Mouse (Mus musculus) myocyte (in vitro differentiated cells): ENCODE data around the gene Gal.

Experiments used
- E2F4 ChIP-seq: IDR thresholded peaks from one replicate; pipeline ENCODE4 v1.6.1; 2011; ENCODE audit warnings: mild to moderate bottlenecking, control low read depth, moderate library complexity; ENCODE audit not compliant: insufficient read depth
- MAX ChIP-seq: IDR thresholded peaks from one replicate; pipeline ENCODE4 v1.6.1; 2011; ENCODE audit warnings: low read depth, mild to moderate bottlenecking, control low read depth
- MYOG ChIP-seq, 3 experiments: IDR thresholded peaks; one replicate each; pipeline ENCODE4 v1.6.1; 2011; ENCODE audit warnings: control low read depth in 2 of 3, low read depth in 2 of 3, mild to moderate bottlenecking in 2 of 3; ENCODE audit not compliant: insufficient read length in 2 of 3, control insufficient read depth in 1 of 3, insufficient read depth in 1 of 3
- POLR2A ChIP-seq: IDR thresholded peaks from one replicate; pipeline ENCODE4 v1.6.1; 2011; ENCODE audit warnings: low read depth, mild to moderate bottlenecking, control low read depth, moderate library complexity; ENCODE audit not compliant: insufficient read length
- POLR2AphosphoS2 ChIP-seq: IDR thresholded peaks from one replicate; pipeline ENCODE4 v1.6.1; 2011; ENCODE audit warnings: low read depth, control low read depth; ENCODE audit not compliant: insufficient read length
- USF1 ChIP-seq: IDR thresholded peaks from one replicate; pipeline ENCODE4 v1.6.1; 2011; ENCODE audit warnings: low read depth, mild to moderate bottlenecking, control low read depth, moderate library complexity

DNA sequence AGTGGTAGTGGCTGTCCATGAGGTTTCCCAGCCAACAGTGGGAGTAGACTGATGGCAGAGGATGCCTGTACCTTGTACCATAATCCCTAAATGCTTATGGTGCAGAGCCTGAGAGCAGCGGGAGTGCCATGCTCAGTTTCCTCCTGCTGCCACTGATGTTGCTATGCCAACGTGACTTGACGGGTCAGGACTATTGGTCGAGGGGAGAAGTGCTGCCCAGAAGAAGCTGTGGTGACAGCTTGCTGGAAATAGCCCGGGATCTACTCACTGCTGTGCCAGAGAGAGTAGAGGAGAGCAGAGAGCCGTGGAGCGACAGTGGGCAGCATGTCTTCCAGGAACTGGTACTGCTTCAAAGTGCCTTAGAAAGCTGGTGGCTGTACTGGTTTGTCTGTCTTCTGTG, 12.4 kb downstream of the Gal start:
- TF ChIP-seq USF1 (no peak), POLR2A (no peak), POLR2AphosphoS2 (no peak), E2F4 (no peak), MAX (no peak), MYOG (IDR thresholded peaks at IDR 0.05; ENCODE audit: control insufficient read depth in 1 of 3, insufficient read depth in 1 of 3, insufficient read length in 2 of 3, low read depth in 2 of 3) (no peak)
